Mouse (Mus musculus) limb, embryonic 11.5 days (tissue): ENCODE measurements around the gene Zbp1. TPM values are rescaled to one million over a fixed set of nuclear protein-coding genes. Genes with fewer than 3 reads are reported as not detected.
A peak's percentile ranks its signal among the peaks of the same experiment; 100 is the strongest.

Experiments used
- ATAC-seq: fragments of 200-750 bp; cut with Nextera tagmentation; 2 replicates; pipeline ENCODE4 v1.8.0; 2017; ENCODE audit warnings: low read depth; ENCODE audit not compliant: insufficient number of reproducible peaks, low FRiP score, low TSS enrichment
- DNase-seq: peaks from one replicate; pipeline ENCODE4 v3.0.0-alpha.2; 2015; ENCODE audit warnings: low spot score
- H3K27ac ChIP-seq: fragments of 300-500 bp; sonication (generic); replicated peaks from 2 replicates; pipeline ENCODE4 v1.5.1; 2014; ENCODE audit warnings: low read depth, mild to moderate bottlenecking, low read length
- H3K27me3 ChIP-seq: fragments of 300-500 bp; sonication (generic); 2 replicates; pipeline ENCODE4 v1.6.1; 2014; ENCODE audit warnings: mild to moderate bottlenecking, low read length, mixed read lengths; ENCODE audit not compliant: control insufficient read depth, insufficient read depth
- H3K36me3 ChIP-seq: fragments of 300-500 bp; sonication (generic); 2 replicates; pipeline ENCODE4 v1.6.1; 2014; ENCODE audit warnings: mild to moderate bottlenecking, low read length, moderate library complexity, mixed read lengths; ENCODE audit not compliant: control insufficient read depth, insufficient read depth
- H3K4me1 ChIP-seq: fragments of 300-500 bp; sonication (generic); 2 replicates; pipeline ENCODE4 v1.6.1; 2014; ENCODE audit warnings: low read length, mixed read lengths; ENCODE audit not compliant: control insufficient read depth, insufficient read depth
- H3K4me2 ChIP-seq: fragments of 300-500 bp; sonication (generic); 2 replicates; pipeline ENCODE4 v1.6.1; 2014; ENCODE audit warnings: low read depth, mild to moderate bottlenecking, moderate library complexity; ENCODE audit not compliant: severe bottlenecking
- H3K4me3 ChIP-seq: fragments of 300-500 bp; sonication (generic); 2 replicates; pipeline ENCODE4 v1.5.1; 2014; ENCODE audit warnings: low read depth, low read length
- H3K9ac ChIP-seq: fragments of 300-500 bp; sonication (generic); 2 replicates; pipeline ENCODE4 v1.6.1; 2014; ENCODE audit warnings: mild to moderate bottlenecking, low read length
- H3K9me3 ChIP-seq: fragments of 300-500 bp; sonication (generic); 2 replicates; pipeline ENCODE4 v1.6.1; 2016; ENCODE audit warnings: low read length; ENCODE audit not compliant: control insufficient read depth
- WGBS: fragments of 180-500 bp; shearing (Covaris S2); extraction: QIAGEN DNeasy Blood & Tissue Kit; methylation state at CpG from one replicate; pipeline ENCODE4 v1.1.7; 2014; 5-methylcytosine and 5-hydroxymethylcytosine counted together
- polyA plus RNA-seq: library from polyadenylated mRNA; unstranded; fragments of >200 nt; fragmentation: Nextera tagmentation; extraction: Ambion mirVana; gene quantifications from 2 replicates; pipeline ENCODE4 v1.2.1, GENCODE M21; 2014

Gene Zbp1
- polyA plus RNA-seq, 1 experiment from 2014 or later, result not detected

- Histone ChIP-seq H3K36me3 (no peaks in the 10 kb centered on the region), H3K9ac (no peak overlapping the region), H3K4me1 (peaks cover 10% of the 10 kb centered on the region), H3K9me3 (no peaks in the 10 kb centered on the region), H3K27me3 (no peaks in the 10 kb centered on the region; the same call in 1 of the 2 replicates), H3K27ac (no peak overlapping the region), H3K4me3 (no peak overlapping the region), H3K4me2 (no peak overlapping the region)
- ATAC-seq (no peak), DNase-seq (peak; percentile 18)
- WGBS, result 75% methylated on average over 5 of the region's 5 CpGs
These were observed 41.2 kb downstream of the Zbp1 start for GRCm38 (mm10) chr2:173177481-173177880.

GRCm38 (mm10) chr2:173175703-173176102, 43.0 kb downstream of the Zbp1 start:
- WGBS, result 89% methylated on average over 5 of the region's 5 CpGs
- Histone ChIP-seq H3K9ac (no peak overlapping the region), H3K27me3 (no peaks in the 10 kb centered on the region; the same call in 1 of the 2 replicates), H3K4me2 (no peak overlapping the region), H3K4me3 (no peak overlapping the region), H3K4me1 (peaks cover 28% of the 10 kb centered on the region), H3K27ac (no peak overlapping the region), H3K36me3 (no peaks in the 10 kb centered on the region), H3K9me3 (no peaks in the 10 kb centered on the region)
- peak; percentile 20 for DNase-seq
- ATAC-seq, result no peak

GRCm38 (mm10) chr2:173174569-173174968, 44.2 kb downstream of the Zbp1 start:
- no peak overlapping the region for H3K4me3 ChIP-seq
- peaks cover 28% of the 10 kb centered on the region for H3K4me1 ChIP-seq
- no peaks in the 10 kb centered on the region for H3K36me3 ChIP-seq
- no peak overlapping the region for H3K9ac ChIP-seq
- WGBS, result 47% methylated on average over 1 of the region's 1 CpGs
- peak overlapping the region; percentile 34; the same call in 1 of the 2 replicates for H3K4me2 ChIP-seq
- peak; percentile 19 for DNase-seq
- no peaks in the 10 kb centered on the region for H3K9me3 ChIP-seq
- no peaks in the 10 kb centered on the region; the same call in 1 of the 2 replicates for H3K27me3 ChIP-seq
- ATAC-seq, result no peak
- peak overlapping the region; percentile 88 for H3K27ac ChIP-seq

GRCm38 (mm10) chr2:173173521-173174511, 44.9 kb downstream of the Zbp1 start:
- 6% methylated on average over 22 of the region's 22 CpGs for WGBS
- peaks cover 28% of the 10 kb centered on the region for H3K4me1 ChIP-seq
- peak overlapping the region; percentile 88 for H3K27ac ChIP-seq
- no peaks in the 10 kb centered on the region; the same call in 1 of the 2 replicates for H3K27me3 ChIP-seq
- H3K9ac ChIP-seq, result peak overlapping the region; percentile 8; the same call in 1 of the 2 replicates
- H3K4me3 ChIP-seq, result no peak overlapping the region
- ATAC-seq (peak; percentile 77), DNase-seq (peak; percentile 76)
- no peaks in the 10 kb centered on the region for H3K36me3 ChIP-seq
- H3K9me3 ChIP-seq, result no peaks in the 10 kb centered on the region
- H3K4me2 ChIP-seq, result peak overlapping the region; percentile 34; the same call in 1 of the 2 replicates

- no peak for ATAC-seq
- Histone ChIP-seq H3K4me1 (peaks cover 28% of the 10 kb centered on the region), H3K9me3 (no peaks in the 10 kb centered on the region), H3K27me3 (no peaks in the 10 kb centered on the region; the same call in 1 of the 2 replicates), H3K4me3 (no peak overlapping the region), H3K27ac (peak overlapping the region; percentile 88), H3K36me3 (no peaks in the 10 kb centered on the region), H3K9ac (no peak overlapping the region), H3K4me2 (peak overlapping the region; percentile 34; the same call in 1 of the 2 replicates)
- peak; percentile 56 for DNase-seq
- 25% methylated on average over 2 of the region's 2 CpGs for WGBS
These were observed 45.7 kb downstream of the Zbp1 start for GRCm38 (mm10) chr2:173173008-173173407.

- Histone ChIP-seq H3K9me3 (no peaks in the 10 kb centered on the region), H3K4me3 (no peak overlapping the region), H3K36me3 (no peaks in the 10 kb centered on the region), H3K4me2 (no peak overlapping the region), H3K9ac (no peak overlapping the region), H3K27ac (peak overlapping the region; percentile 88), H3K27me3 (no peaks in the 10 kb centered on the region; the same call in 1 of the 2 replicates), H3K4me1 (peaks cover 28% of the 10 kb centered on the region)
- 68% methylated on average over 1 of the region's 1 CpGs for WGBS
- no peak for ATAC-seq
- DNase-seq, result no peak
These were observed 46.3 kb downstream of the Zbp1 start for GRCm38 (mm10) chr2:173172386-173172785.

GRCm38 (mm10) chr2:173171956-173172355, 46.8 kb downstream of the Zbp1 start:
- ATAC-seq, result no peak; the same call in 1 of the 2 replicates
- Histone ChIP-seq H3K27ac (peak overlapping the region; percentile 88), H3K4me2 (peak overlapping the region; percentile 39; the same call in 1 of the 2 replicates), H3K4me3 (no peak overlapping the region), H3K36me3 (no peaks in the 10 kb centered on the region), H3K9ac (0 out of 2 replicates have a peak overlapping the region, but pooled peaks have one; percentile 7), H3K4me1 (peaks cover 28% of the 10 kb centered on the region), H3K27me3 (no peaks in the 10 kb centered on the region; the same call in 1 of the 2 replicates), H3K9me3 (no peaks in the 10 kb centered on the region)
- no peak for DNase-seq
- 49% methylated on average over 5 of the region's 5 CpGs for WGBS

- no peaks in the 10 kb centered on the region for H3K36me3 ChIP-seq
- H3K4me1 ChIP-seq, result peaks cover 28% of the 10 kb centered on the region
- no peaks in the 10 kb centered on the region for H3K27me3 ChIP-seq
- H3K9ac ChIP-seq, result peak overlapping the region; percentile 22; the same call in 1 of the 2 replicates
- peak; percentile 71 for ATAC-seq
- no peak overlapping the region for H3K4me3 ChIP-seq
- no peaks in the 10 kb centered on the region for H3K9me3 ChIP-seq
- under 1% methylated on average over 30 of the region's 30 CpGs for WGBS
- H3K27ac ChIP-seq, result peak overlapping the region; percentile 88; the same call in 1 of the 2 replicates
- H3K4me2 ChIP-seq, result peak overlapping the region; percentile 39
- DNase-seq, result peak; percentile 91
These were observed 47.3 kb downstream of the Zbp1 start for GRCm38 (mm10) chr2:173171470-173171869.
